Mouse (Mus musculus): Measurements from ENCODE around the gene Gm10188. TPM values are rescaled to one million over a fixed set of nuclear protein-coding genes. Genes with fewer than 3 reads are reported as not detected.
A peak's percentile ranks its signal among the peaks of the same experiment; 100 is the strongest.

Gm10188 gene
- total RNA-seq, 2 experiments from 2014 or later = not detected

DNA sequence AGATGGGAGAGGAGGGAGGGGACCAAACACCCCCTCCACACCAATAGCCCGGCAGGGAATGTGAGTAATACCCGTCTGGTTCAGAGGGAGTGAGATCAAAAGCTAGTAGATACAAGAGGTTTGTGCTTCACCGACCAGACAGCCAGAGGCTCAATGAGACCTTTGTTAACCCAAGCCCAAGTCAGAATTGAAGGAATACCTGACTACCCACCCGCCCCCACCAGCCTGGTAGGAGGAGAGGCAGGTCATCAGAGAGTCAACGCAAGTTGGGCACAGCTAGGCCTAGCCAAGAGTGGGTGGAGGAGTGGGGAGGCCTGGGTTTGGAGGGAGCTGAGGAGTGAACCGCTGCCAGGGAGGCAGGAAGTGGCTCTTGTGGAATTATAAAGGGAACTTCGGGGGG is 33.2 kb downstream of the Gm10188 start:
- no peak for DNase-seq (ENCODE audit: low spot score in 2 of 2)

DNA sequence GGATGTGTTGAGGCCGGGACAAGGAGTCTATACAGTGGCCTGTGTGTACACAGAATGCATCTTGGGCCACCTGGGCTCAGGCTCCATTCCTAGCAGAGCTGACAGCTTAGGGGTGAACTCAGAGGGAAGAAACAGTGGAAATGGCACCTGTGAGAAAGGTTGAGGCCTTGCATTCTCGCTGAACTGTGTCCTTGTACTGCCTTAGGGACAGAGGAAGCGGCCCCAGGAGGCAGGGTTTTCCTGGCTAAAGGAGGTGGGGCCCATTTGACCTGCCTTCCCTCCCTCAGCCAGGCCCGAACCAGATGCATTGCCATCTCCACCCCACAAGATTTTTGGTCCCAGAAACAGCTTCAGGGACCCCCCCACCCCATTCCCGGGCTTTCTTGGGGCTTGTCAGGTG is 33.9 kb downstream of the Gm10188 start:
- no peak for DNase-seq (ENCODE audit: low spot score in 2 of 2)

DNA sequence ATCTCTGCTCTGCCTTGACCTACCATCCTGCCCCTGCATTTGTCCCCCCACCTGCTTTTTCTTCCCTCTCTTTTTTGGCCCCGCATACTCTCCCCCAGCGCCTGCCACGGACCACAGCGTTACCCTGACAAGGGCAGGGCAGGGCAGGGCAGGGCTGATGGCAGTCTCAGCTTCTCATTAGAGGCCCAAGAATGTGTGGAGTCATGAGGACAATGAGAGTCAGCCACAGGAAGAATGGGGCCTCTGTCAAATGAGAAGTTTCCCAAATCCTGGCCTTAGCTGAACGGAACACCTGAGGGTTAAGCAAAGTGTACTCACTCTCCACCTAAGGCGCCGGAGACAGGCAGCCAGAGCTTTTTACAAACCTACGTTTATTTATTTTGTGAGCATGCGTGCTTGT is 34.5 kb downstream of the Gm10188 start:
- DNase-seq (ENCODE audit: low spot score in 2 of 2) = no peak

DNA sequence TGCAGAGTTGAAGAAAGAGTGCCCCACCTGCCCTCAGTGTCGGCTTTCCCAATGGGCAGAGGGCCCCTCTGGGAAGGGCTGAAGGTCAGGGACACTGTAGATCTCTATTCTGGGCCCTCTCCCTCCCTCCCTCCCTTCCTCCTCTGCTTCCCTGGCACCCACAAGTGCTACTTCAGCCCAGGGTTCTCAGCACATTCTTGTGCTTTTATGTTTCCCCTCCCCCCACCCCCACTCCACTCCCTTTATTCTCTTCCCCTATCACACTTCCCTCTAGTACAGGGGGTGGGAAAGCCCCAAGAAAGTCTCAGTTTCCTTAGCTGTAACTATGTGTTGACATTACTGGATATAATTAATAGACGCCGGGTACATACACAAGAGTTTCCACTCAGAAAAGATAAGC is 34.9 kb downstream of the Gm10188 start:
- no peak for DNase-seq (ENCODE audit: low spot score in 2 of 2)

DNA sequence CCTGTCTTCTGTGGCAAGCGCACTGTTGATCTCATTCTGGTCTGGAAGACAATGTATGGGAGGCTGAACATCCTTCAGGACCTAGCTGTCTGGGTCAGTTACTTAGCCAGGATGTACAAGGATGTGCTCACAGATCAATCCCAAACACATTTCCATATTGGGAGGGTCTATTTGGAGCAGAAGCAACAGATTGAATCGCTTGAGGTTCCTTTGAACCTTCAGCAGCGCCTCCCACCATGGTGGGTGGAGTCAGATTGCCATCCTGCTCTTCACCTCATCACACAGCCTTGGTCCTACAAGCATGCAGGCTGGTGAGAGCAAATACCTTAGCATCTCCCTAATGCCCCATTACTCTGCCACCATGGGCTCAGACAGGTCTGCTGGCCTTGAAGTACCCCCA is 35.8 kb downstream of the Gm10188 start:
- no peak for DNase-seq (ENCODE audit: low spot score in 2 of 2)

DNA sequence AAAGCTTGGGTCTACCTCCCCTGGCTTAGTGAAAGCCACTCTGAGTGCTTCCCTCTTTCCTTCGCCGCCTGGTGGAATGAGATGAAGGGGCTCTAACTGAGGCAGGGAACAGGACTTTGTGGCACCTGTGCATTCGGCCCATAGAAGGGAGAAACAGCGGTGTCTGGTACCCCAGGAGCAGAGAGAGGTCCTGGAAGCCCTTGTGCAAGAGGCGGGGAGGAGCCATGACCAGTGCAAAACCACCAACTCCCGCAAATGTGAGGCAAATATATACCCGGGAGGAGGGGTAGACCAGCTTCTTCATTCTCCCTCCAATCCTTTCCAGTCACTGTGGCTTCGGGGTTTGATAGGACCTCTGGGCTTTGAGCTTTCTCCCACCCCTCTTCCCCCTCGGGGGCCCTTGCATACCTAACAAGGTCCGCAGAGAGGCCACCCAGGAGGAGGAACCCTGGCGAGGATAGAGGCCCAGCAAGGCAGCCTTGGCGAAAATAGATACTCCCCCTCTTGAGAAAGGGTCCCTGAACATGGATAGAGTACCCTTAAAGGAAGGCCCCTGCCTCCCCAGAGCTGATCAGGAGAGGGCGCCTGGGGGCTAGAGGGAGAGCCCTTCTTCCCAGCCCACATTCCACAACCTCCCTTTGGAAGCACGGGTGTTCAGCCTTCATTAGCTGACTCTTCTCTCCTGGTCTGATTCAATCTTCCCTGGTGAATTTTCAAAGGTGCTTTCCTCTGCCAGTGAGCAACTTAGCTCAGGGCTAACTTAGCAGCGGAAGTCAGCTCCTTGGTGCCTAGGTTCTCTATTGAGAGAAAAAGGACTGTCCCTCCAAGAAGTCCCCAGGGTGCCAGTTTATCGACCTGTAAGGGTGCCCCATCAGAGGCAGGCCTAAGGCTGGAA is 37.5 kb downstream of the Gm10188 start:
- DNase-seq (ENCODE audit: low spot score in 2 of 2) = no peak

DNA sequence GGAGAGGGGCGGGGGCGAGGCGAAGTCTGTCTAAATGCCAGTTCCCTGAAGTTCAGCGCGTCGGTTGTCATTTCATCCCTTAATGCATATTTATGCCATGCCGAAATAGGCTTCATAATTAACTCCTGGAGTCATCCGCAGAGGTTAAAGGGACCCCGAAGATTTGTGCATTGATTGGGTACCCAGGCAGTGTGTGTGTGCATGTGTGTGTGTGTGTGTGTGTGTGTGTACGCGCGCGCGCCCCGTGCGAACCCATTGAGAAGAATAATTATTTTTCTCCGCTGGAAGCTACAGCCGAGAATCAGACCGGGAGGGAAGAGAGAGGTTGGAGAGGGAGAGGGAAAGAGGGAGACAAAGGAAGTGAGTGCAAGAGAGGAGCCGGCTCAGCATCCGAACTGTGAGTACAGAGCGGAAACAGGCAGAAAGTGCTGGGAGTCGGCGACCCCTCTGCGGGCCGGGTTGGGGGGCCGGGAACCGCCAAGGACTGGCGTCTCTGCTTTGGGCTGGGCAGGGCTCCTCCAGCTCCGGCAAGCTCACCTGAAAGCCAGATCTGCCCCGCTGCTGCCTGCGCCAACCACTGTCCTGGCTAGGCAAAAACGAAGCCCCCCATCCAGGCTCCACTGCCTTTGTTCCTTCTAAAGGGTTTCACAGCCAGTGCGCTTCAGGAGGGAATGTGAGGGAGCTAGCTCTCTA is 38.3 kb downstream of the Gm10188 start, which contains the start of the genes Lemd1 and AC124108.1:
Lemd1 (plus strand) TSS at position 339 of the 693 bp plus-strand sequence.
AC124108.1 (plus strand) TSS at position 365 of the 693 bp plus-strand sequence.
- DNase-seq (ENCODE audit: low spot score in 2 of 2) = no peak

DNA sequence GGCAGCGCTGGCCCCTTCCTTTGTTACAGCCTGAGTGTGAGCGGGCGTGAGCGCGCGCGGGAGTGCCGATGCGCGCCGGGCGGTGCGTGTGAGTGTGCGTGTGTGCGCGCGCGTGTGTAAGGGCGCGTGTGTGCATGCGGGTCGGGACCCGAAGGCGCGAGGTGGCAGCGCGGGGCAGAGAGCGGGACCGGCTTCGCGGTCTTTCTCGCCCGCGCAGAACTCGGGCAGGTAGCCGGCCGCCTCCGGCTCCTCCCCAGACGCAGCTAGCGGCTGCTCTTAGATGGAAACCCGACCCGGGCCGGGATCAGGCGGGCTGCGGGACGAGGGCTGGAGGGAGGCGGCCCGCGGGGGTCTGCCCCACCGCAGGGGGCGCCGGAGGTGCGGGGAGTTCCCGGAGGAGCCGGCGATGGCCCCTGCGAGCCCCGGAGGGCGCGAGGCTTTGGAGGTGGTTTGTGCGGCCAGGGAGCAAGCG is 38.9 kb downstream of the Gm10188 start:
- DNase-seq (ENCODE audit: low spot score in 2 of 2) = no peak

DNA sequence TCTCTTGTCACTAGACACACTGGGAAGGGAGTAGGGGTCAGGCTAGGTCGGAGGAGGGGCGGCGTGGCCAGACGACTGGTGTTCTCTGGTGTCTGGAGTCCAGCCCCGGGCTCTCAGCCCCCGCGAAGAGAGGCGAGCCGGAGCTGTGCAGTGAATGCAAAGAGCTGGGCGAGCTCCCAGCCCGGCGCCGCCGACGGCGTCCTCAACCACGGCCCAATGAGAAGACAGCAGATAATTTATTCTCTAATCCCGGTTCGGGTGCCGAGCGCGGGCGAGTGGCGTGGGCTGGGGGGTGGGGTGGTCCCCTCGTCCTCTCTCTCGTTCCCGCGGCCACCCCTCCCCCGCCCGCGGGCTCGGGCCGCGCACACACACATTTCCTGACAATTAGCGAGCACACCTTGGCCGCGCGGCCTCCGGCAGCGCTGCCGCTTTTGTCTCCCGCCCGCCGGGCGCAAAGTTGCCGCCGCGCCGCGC is 39.5 kb downstream of the Gm10188 start:
- no peak for DNase-seq (ENCODE audit: low spot score in 2 of 2)

DNA sequence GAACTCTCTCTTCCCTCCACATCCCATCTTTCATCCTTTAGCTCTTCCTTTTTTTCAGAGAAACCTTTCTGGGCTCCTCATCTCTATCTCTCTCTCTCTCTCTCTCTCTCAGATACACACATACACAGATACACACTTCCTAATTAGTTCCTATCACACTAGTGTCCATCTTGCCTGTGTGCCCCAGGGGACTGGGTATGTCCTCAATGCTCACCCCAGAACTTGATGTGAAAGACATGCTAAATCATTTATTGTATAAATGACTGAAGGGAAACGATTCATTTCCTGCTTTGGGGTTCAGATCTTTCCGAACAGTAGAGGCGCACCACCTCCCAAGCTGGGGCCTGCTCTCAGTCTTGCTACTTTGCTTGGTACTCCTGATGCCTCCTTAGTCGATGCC is 40.3 kb downstream of the Gm10188 start:
- DNase-seq (ENCODE audit: low spot score in 2 of 2) = no peak

DNA sequence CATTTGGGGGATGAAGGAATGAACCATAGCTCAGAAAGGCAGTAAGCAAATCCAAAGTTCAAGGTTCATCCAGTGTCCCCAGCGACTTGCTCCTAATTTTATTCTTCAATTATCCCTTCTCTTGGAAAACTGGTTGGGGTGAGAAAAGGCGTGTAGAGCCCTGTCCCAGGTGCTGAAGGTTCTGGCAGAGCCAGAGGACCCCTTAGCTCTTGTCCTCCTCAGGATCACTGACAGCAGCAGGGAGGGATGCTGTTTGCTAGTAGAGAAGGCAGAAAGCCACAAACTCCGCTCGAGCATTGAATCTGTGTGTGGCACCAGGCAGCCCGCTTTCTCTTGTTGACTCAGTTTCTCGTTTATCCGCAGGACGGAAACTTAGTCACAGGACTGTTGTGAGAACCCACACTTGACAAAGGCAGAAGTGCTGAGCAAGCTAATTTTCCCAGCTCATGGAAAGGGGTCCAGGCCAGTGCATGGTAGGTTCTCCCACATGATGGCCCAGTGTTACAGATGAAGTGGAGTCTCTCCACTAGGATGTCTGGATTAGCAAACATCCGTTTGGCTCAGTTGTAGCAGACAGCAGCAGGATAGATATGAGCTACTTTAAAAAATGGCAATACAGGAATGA is 41.0 kb downstream of the Gm10188 start:
- DNase-seq (ENCODE audit: low spot score in 2 of 2) = no peak

DNA sequence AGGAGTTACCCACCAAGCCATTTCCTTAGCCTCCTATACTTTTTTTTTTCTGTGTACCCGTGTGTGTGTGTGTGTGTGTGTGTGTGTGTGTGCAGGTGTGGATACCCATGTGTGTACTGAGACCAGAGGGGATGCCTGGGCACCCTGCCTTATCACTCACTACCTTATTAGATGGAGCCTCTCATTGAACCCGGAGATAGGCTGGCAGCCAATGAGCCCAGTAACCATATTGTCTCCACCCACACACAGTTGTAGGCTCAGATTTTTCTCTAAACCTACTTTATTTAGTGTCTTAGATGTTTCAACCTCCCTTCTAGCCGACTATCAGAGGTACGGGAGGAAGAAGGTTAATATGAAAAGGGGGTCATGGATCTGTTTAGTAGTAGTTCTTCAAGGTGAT is 43.3 kb downstream of the Gm10188 start:
- DNase-seq (ENCODE audit: low spot score in 2 of 2) = no peak

Small RNA genes lying within 50 kb of the gene (microRNA-seq; reads per million reads assigned to microRNA genes)
- gene Mir135b = 40.5 reads per million, percentile 36 among the genes with 10 or more reads in this experiment

Other genes with a start within 250 kb of the Gm10188 start
- gene Elk4, start 222.2 kb downstream of the Gm10188 start, total RNA-seq (2021) = 100 to 1,000 TPM; 130 to 135 TPM
- 1 to 10 TPM; 4.9 to 6.3 TPM for gene Mfsd4a, start 161.7 kb downstream of the Gm10188 start, total RNA-seq (2021)
- gene Cdk18, start 90.1 kb downstream of the Gm10188 start, total RNA-seq (2021) = 10 to 100 TPM; 24.8 to 25.1 TPM
- gene Lemd1, start 38.3 kb downstream of the Gm10188 start, total RNA-seq (2021) = under 1 TPM; 0.17 to 0.67 TPM
- gene AC124108.1, start 38.3 kb downstream of the Gm10188 start, total RNA-seq (2021) = under 1 TPM; 0.17 to 0.25 TPM
- gene Klhdc8a, start 68.9 kb upstream of the Gm10188 start, total RNA-seq (2021) = 100 to 1,000 TPM; 100 to 109 TPM
- 1 to 10 TPM; 3.3 to 7.4 TPM for gene Nuak2, start 86.4 kb upstream of the Gm10188 start, total RNA-seq (2021)
- 10 to 100 TPM; 32.8 to 50.6 TPM for gene Tmcc2, start 161.5 kb upstream of the Gm10188 start, total RNA-seq (2021)
- 10 to 100 TPM; 28.3 to 29.0 TPM for gene Dstyk, start 187.8 kb upstream of the Gm10188 start, total RNA-seq (2021)
- gene Rbbp5, start 247.6 kb upstream of the Gm10188 start, total RNA-seq (2021) = 10 to 100 TPM; 33.6 to 39.9 TPM

Measured in adrenal gland, postnatal 4 days (tissue).